Mouse (Mus musculus) kidney, embryonic 14.5 days (tissue): ENCODE results near the gene Lamc2. TPM values are rescaled to one million over a fixed set of nuclear protein-coding genes. Genes with fewer than 3 reads are reported as not detected.

Experiments used
- ATAC-seq: fragments of 200-750 bp; cut with Nextera tagmentation; 2 replicates; pipeline ENCODE4 v1.8.0; 2017; ENCODE audit warnings: moderate number of reproducible peaks, mild to moderate bottlenecking, moderate TSS enrichment, moderate library complexity; ENCODE audit not compliant: low FRiP score, low TSS enrichment
- H3K27ac ChIP-seq: fragments of 300-500 bp; sonication (generic); 2 replicates; pipeline ENCODE4 v1.5.1; 2014; ENCODE audit warnings: low read depth, mild to moderate bottlenecking, low read length, moderate library complexity, mixed read lengths
- H3K27me3 ChIP-seq: fragments of 300-500 bp; sonication (generic); 2 replicates; pipeline ENCODE4 v1.6.1; 2014; ENCODE audit warnings: mild to moderate bottlenecking, low read length; ENCODE audit not compliant: control insufficient read depth, insufficient read depth
- H3K36me3 ChIP-seq: fragments of 300-500 bp; sonication (generic); 2 replicates; pipeline ENCODE4 v1.6.1; 2014; ENCODE audit warnings: low read length, mixed read lengths; ENCODE audit not compliant: control insufficient read depth, insufficient read depth
- H3K4me1 ChIP-seq: fragments of 300-500 bp; sonication (generic); 2 replicates; pipeline ENCODE4 v1.6.1; 2014; ENCODE audit warnings: low read length, mixed read lengths; ENCODE audit not compliant: control insufficient read depth, insufficient read depth
- H3K4me2 ChIP-seq: fragments of 300-500 bp; sonication (generic); replicated peaks from 2 replicates; pipeline ENCODE4 v1.6.1; 2014; ENCODE audit warnings: low read depth, mild to moderate bottlenecking, low read length
- H3K4me3 ChIP-seq: fragments of 300-500 bp; sonication (generic); 2 replicates; pipeline ENCODE4 v1.5.1; 2014; ENCODE audit warnings: mild to moderate bottlenecking, low read length
- H3K9ac ChIP-seq: fragments of 300-500 bp; sonication (generic); 2 replicates; pipeline ENCODE4 v1.6.1; 2014; ENCODE audit warnings: low read depth, mild to moderate bottlenecking, low read length, moderate library complexity
- H3K9me3 ChIP-seq: fragments of 300-500 bp; sonication (generic); 2 replicates; pipeline ENCODE4 v1.6.1; 2016; ENCODE audit warnings: low read length; ENCODE audit not compliant: control insufficient read depth
- WGBS: fragments of 180-500 bp; shearing (Covaris S2); extraction: QIAGEN DNeasy Blood & Tissue Kit; methylation state at CpG from one replicate; pipeline ENCODE4 v1.1.7; 2014; 5-methylcytosine and 5-hydroxymethylcytosine counted together
- polyA plus RNA-seq: library from polyadenylated mRNA; unstranded; fragments of >200 nt; fragmentation: Nextera tagmentation; extraction: Ambion mirVana; gene quantifications from 2 replicates; pipeline ENCODE4 v1.2.1, GENCODE M21; 2014

Lamc2 gene
- polyA plus RNA-seq, 1 experiment from 2014 or later: 44.2 TPM

DNA sequence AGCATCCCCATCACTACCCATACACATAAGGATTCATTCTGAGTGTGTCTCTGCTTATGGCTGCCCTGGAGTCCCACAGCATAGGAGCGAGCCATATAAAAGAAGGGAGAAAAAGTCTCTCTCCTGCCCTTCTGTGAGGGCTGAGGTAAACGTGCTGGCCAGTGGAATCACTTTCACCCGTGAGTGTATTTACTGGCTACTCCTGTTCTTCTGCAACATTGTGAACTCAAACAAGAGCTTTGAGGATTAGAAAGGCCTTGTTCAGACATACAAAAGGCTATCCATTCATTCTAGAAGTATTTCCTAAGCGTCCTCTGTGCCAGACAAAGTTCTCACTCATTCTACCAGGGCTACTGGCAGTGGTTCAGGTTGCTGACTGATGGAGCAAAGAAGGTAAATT, 74.7 kb downstream of the Lamc2 start:
- no peak for ATAC-seq
- Histone ChIP-seq H3K9ac (no peak overlapping the region), H3K36me3 (no peaks in the 10 kb centered on the region), H3K27me3 (no peaks in the 10 kb centered on the region), H3K4me2 (no peak overlapping the region), H3K27ac (no peak overlapping the region), H3K4me1 (no peaks in the 10 kb centered on the region), H3K4me3 (no peak overlapping the region), H3K9me3 (no peaks in the 10 kb centered on the region)
- 74% methylated on average over 4 of the region's 4 CpGs for WGBS

DNA sequence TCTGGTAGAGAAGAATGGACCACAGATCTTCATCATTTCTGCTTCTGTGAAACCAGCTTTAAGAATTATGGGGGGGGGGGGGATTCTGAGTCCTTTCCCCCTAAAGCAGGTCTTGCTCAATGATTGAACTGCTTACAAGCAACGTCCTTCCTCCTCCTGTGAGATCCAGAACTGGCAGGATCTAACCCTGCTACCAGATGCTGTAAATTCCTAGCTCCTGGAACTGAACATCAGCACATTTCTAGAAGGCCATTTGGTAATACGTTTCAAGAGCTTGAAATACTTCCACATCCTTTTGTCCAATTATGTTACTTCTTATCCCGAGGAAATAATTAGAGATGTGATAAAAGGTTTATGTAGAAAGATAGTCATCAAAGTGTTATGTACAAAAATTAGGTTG, 76.4 kb downstream of the Lamc2 start:
- no peak overlapping the region for H3K27ac ChIP-seq
- H3K4me1 ChIP-seq: no peaks in the 10 kb centered on the region

DNA sequence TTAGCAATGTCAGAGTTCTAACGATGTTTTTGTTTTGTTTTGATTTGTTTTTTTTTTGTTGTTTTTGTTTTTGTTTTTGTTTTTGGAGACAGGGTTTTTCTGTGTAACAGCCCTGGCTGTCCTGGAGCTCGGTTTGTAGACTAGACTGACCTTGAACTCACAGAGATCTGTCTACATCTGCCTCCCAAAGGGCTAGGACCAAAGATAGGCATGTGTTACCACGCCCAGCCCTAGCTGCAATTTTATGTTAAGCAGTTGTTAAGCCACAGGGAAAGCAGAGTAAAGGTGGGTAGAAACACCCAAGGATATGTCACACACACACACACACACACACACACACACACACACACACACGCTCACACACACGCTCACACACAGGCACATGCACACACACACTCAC, 76.9 kb downstream of the Lamc2 start:
- no peaks in the 10 kb centered on the region for H3K4me1 ChIP-seq
- H3K36me3 ChIP-seq: no peaks in the 10 kb centered on the region
- 85% methylated on average over 5 of the region's 5 CpGs for WGBS
- H3K4me2 ChIP-seq: no peak overlapping the region
- H3K27me3 ChIP-seq: no peaks in the 10 kb centered on the region
- ATAC-seq: no peak
- H3K4me3 ChIP-seq: no peak overlapping the region
- H3K9ac ChIP-seq: no peak overlapping the region
- H3K9me3 ChIP-seq: no peaks in the 10 kb centered on the region
- H3K27ac ChIP-seq: no peak overlapping the region

More for the DNA sequence above, 76.4 kb downstream of the Lamc2 start:
- ATAC-seq: no peak
- no peak overlapping the region for H3K4me3 ChIP-seq
- H3K9ac ChIP-seq: no peak overlapping the region
- H3K36me3 ChIP-seq: no peaks in the 10 kb centered on the region
- 47% methylated on average over 3 of the region's 3 CpGs for WGBS
- no peak overlapping the region for H3K4me2 ChIP-seq
- H3K27me3 ChIP-seq: no peaks in the 10 kb centered on the region
- H3K9me3 ChIP-seq: no peaks in the 10 kb centered on the region

DNA sequence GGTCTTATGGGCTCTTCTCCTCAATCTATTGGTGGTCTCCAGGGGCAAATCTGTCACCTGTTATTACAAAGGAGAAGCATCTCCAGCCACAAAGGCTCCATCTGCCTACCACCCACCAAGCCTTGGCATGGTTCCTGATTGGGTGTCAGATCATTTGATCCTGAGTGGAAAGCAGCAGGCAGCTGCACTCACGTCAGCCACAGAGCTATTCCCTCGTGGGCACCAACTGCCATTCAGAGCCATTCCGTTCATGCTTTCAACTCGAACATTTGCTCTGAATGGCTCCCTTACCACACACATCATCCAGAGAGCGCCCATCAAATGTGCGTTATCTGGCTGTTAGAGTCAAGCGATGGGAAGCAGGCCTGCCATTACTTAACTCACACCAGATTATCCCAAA, 78.4 kb downstream of the Lamc2 start:
- ATAC-seq: no peak
- Histone ChIP-seq H3K9me3 (no peaks in the 10 kb centered on the region), H3K27me3 (no peaks in the 10 kb centered on the region), H3K36me3 (no peaks in the 10 kb centered on the region), H3K4me2 (no peak overlapping the region), H3K27ac (no peak overlapping the region), H3K9ac (no peak overlapping the region), H3K4me1 (no peaks in the 10 kb centered on the region), H3K4me3 (no peak overlapping the region)
- 63% methylated on average over 7 of the region's 7 CpGs for WGBS

DNA sequence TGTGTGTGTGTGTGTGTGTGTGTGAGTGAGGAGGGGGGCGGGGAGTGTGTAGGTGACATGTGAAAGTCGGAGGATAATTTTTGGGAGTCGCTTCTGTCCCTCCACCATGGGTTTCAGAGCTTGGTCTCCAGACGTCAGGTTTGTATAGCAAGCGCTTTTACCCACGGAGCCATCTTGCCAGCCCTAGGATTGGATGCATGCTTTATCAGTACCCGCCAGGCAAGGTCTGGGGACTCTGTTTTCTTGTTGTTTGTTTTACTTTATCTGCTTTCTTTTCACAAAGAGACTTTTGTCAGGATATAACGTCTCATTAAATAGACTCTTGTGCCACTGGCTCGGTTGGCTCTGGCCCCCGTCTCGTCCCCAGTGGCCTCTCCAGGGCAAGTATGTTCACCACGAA, 81.4 kb downstream of the Lamc2 start:
- H3K9ac ChIP-seq: no peak overlapping the region
- H3K27me3 ChIP-seq: no peaks in the 10 kb centered on the region
- H3K4me3 ChIP-seq: no peak overlapping the region
- H3K4me1 ChIP-seq: peaks cover 8% of the 10 kb centered on the region
- no peak overlapping the region for H3K27ac ChIP-seq
- WGBS: 79% methylated on average over 12 of the region's 12 CpGs
- H3K9me3 ChIP-seq: no peaks in the 10 kb centered on the region
- H3K4me2 ChIP-seq: no peak overlapping the region
- no peak for ATAC-seq
- H3K36me3 ChIP-seq: no peaks in the 10 kb centered on the region

DNA sequence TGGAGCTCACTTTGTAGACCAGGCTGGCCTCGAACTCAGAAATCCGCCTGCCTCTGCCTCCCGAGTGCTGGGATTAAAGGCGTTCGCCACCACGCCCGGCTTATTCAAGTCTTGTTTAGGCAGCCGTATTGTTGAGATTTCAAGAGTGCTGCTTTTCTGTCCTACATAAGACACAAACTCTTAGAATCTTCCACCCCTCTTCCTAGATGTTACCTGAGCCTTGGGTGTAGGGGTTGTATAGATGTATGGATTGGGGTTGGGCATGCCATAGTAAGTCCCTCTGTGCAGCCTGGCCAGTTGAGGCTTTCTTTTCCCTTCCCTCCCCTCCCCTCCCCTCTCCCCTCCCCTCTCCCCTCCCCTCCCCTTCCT, 83.1 kb downstream of the Lamc2 start:
- Histone ChIP-seq H3K9me3 (no peaks in the 10 kb centered on the region), H3K4me3 (no peak overlapping the region), H3K36me3 (no peaks in the 10 kb centered on the region), H3K4me2 (no peak overlapping the region), H3K9ac (no peak overlapping the region), H3K27ac (no peak overlapping the region), H3K4me1 (peaks cover 8% of the 10 kb centered on the region), H3K27me3 (no peaks in the 10 kb centered on the region)
- 97% methylated on average over 7 of the region's 8 CpGs for WGBS
- ATAC-seq: no peak

DNA sequence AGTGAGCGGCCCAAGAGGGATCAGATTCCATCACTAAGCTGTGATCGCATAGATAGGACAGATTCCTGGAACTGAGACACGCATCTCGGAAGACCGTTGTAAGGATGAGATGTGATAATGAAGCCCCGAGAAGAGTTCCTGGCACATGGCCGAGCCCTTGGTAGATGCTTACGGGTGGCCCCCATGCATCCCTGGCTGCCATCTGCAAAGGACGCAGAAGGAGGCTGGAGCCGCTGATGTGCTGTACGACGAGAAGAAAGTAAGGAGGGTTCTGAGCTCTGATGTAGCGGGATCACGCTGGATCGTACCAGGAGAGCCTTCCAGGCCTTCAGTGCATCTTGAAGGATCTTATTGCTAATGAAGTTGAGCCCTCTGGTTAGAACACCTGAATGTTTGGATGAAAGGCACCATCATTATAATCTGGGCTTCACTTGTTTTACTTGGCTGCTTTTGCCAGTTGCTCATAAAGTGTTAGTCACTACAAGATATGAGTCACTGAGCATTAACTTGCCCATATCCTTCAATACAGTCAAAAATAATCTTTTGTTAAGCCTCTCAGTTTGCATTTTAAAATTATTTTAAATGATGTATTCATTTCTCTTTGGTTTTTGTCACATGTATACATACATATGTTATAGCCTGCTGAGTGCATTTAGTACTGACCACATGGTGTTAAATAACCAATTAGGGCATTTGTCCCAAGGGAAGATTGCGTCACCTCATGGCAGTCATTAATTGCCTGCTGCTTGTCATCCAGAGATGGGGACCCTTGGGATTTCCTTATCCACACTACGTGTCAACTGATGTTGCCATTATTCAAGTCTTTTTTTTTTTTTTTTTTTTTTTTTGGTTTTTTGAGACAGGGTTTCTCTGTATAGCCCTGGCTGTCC, 83.7 kb downstream of the Lamc2 start:
- WGBS: 94% methylated on average over 17 of the region's 17 CpGs
- no peak overlapping the region for H3K4me2 ChIP-seq
- no peak overlapping the region for H3K9ac ChIP-seq
- H3K27ac ChIP-seq: no peak overlapping the region
- no peaks in the 10 kb centered on the region for H3K9me3 ChIP-seq
- no peak overlapping the region for H3K4me3 ChIP-seq
- ATAC-seq: no peak
- peaks cover 8% of the 10 kb centered on the region for H3K4me1 ChIP-seq
- H3K27me3 ChIP-seq: no peaks in the 10 kb centered on the region
- no peaks in the 10 kb centered on the region for H3K36me3 ChIP-seq

DNA sequence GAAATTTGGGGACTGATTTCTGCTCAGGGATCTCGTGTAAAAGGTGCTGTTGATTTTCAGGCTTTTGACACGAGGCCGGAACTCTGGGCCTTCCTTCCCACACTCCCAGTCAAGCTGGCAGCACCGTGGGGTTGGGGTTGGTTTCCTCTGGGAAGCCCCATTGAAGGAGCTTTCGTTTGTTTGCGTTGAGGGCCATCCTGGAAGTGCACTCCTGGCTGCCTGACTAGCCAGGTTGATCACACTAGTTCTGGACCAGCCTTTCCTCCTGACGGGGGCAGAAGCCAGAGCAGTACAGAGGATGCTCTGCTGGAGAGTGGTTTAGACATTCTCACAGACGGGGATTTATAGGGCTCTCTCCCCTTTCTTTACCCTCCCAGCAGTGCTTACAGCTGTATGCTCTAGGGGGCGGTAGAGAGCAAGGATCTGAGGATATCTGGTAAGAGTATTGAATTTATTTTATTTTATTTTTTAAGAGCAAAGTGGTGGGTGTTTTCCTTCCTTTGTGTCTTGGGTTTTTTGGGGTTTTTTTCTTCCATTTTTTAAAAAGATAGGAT, 84.8 kb downstream of the Lamc2 start:
- Histone ChIP-seq H3K27me3 (no peaks in the 10 kb centered on the region), H3K4me3 (no peak overlapping the region), H3K4me1 (peaks cover 8% of the 10 kb centered on the region), H3K9ac (no peak overlapping the region), H3K4me2 (no peak overlapping the region), H3K36me3 (no peaks in the 10 kb centered on the region), H3K27ac (peak overlapping the region; percentile 66; the same call in 1 of the 2 replicates), H3K9me3 (no peaks in the 10 kb centered on the region)
- no peak; the same call in 1 of the 2 replicates for ATAC-seq
- 46% methylated on average over 9 of the region's 9 CpGs for WGBS

DNA sequence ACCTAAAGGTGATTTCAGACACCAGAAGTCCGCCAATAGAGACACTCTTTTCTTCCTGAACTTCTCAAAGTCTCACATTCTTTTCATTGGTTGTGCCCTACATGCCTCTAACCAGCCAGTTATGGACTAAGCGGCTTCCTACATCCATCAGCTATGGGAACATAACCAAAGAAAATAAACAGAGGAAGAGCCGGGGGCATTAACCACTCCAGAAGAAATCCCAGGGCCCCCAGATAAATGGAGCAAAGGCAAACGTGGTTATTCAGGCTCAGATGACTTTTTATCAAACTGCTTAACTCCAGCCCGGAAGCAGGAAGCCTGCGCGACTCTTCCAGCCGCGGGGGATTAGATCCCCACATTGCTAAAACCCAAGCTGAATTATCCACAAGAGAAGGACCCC, 85.3 kb downstream of the Lamc2 start:
- no peak overlapping the region for H3K4me3 ChIP-seq
- H3K27ac ChIP-seq: peak overlapping the region; percentile 66; the same call in 1 of the 2 replicates
- WGBS: 39% methylated on average over 9 of the region's 9 CpGs
- H3K36me3 ChIP-seq: no peaks in the 10 kb centered on the region
- no peaks in the 10 kb centered on the region for H3K9me3 ChIP-seq
- H3K27me3 ChIP-seq: no peaks in the 10 kb centered on the region
- H3K9ac ChIP-seq: no peak overlapping the region
- ATAC-seq: no peak
- peaks cover 8% of the 10 kb centered on the region for H3K4me1 ChIP-seq
- no peak overlapping the region for H3K4me2 ChIP-seq
